Mouse (Mus musculus) heart, adult 2 months (tissue): ENCODE measurements at regions not wholly inside any gene's neighbourhood (a gene's known extent, or its start where the extent isn't known, plus 50 kb on each side); places are given as distances from the start of the nearest gene placed in this dataset.

ENCODE experiments used
- CTCF ChIP-seq: fragments of 200-600 bp; IDR thresholded peaks from 2 replicates; pipeline ENCODE4 v1.8.1; 2022; ENCODE audit warnings: antibody characterized with exemption, mild to moderate bottlenecking, moderate library complexity
- POLR2A ChIP-seq: fragments of 200-500 bp; IDR thresholded peaks from 2 replicates; pipeline ENCODE4 v1.6.1; 2011; ENCODE audit warnings: mild to moderate bottlenecking, low read depth, low read length, control low read depth; ENCODE audit not compliant: insufficient read depth

GRCm38 (mm10) chr1:50831663-50832062 is 68.8 kb upstream of the Tmeff2 start:
- peak; percentile 51 for TF ChIP-seq CTCF
- TF ChIP-seq POLR2A, result no peak
